Mouse (Mus musculus) kidney, adult 2 months (tissue): Measurements from ENCODE around the gene Dhx58.

Experiments
- CTCF ChIP-seq: fragments of 200-500 bp; conservative IDR thresholded peaks from 2 replicates; pipeline ENCODE4 v1.5.1; 2011; ENCODE audit warnings: low read depth, mild to moderate bottlenecking, control low read depth, low read length, moderate library complexity, mixed read lengths; ENCODE audit not compliant: insufficient read depth, insufficient read length
- POLR2A ChIP-seq: fragments of 200-500 bp; IDR thresholded peaks from one replicate; pipeline ENCODE4 v1.6.1; 2011; ENCODE audit warnings: low read depth, low read length, control low read depth

DNA sequence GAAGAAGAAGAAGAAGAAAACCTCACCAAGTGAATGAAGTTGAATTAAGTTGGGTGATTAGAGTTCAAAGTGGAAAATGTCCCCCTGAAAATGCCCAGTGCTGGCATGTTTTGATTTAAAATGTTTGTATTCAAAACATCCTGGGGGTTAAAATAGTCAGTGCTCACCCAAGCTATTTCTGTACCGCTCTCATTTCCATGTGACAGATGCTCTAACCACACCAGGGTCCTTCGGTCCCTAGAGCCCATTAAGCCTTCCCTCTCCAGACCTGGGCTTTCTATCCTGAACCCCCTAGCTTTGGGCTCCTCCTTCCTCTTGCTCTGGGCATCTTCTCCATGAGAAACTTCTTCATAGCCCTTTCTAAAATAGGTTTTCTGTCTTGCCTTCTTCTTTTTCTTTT lies 20.0 kb downstream of the Dhx58 start:
- TF ChIP-seq CTCF: no peak
- no peak for TF ChIP-seq POLR2A
